Mouse (Mus musculus) T-helper 1 cell (primary cell): ENCODE results near the gene Kcnj1.

Source experiments
- in situ Hi-C: fragments of 300-600 bp; cut with MboI, MseI; formaldehyde crosslinking; loops from one replicate; pipeline ENCODE4 v1.15.1; 2025; ENCODE audit warnings: high pct_unique_total_duplicates

Gene Kcnj1

DNA sequence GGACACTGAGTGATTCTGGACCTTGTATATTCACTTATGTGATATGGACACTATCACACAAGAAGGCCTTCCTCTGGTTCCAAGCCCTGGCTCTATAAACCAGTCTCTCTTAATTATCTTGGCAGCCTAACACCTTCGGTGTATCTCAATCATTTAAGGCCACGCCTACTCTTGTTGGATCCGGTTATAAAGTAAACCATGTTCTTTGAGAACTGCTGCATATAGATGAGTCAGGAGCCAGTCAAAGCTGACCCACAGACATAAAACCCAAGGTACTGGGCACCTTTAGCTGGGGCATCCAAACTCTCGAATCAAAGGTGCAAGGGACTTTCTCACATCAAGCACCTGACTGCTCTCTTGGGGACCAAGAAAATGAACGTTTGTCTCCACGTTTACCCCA, at the start of gene Kcnj1:
Gene Kcnj1 (plus strand): TSS at position 292 of the 400 bp plus-strand sequence.
- in situ Hi-C loops = no loop called here

DNA sequence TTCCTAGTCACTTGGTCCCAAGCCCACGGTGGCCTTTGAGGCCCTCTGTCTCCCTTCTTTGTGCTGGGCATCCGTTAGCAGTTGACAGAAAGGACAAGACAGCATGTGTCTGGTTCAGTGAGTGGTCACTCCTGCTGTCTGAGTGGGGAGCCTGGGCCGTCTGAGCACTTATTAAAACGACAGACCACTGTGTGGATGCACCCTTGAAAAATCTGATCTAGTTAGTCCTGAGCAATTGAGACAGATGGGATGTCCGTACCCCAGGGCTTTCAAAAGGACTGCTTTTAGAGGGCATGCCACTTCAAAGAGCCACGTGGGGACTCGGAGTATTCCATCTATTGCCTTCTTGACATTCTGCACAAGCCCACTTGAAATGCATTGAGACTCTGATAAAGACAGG, 48.7 kb upstream of the Kcnj1 start:
- in situ Hi-C loops = loop anchor here (10.0 kb wide), 1 partner anchor 1849 kb away; no protein-coding TSS in a partner anchor

DNA sequence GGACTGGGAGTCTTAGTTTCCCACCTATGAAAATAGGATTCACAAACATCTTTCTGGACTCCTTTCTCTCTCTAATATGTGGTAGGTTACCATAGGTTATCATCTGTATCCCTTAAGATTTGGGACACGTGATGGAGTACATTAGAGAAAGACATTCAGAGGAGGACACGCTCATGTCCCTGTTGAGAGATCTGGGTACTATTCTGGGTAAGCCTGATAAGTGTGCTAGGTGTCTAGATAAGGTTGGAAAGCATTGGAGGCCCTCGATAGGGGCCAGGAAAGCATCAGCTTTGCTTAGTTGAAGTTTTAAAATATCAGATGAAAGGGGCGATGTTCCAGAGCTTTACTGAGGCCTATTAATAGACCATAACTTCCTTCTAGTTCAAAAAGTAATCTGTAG, 43.5 kb upstream of the Kcnj1 start:
- in situ Hi-C loops = loop anchor here (10.0 kb wide), 1 partner anchor 1854 kb away; no protein-coding TSS in a partner anchor

DNA sequence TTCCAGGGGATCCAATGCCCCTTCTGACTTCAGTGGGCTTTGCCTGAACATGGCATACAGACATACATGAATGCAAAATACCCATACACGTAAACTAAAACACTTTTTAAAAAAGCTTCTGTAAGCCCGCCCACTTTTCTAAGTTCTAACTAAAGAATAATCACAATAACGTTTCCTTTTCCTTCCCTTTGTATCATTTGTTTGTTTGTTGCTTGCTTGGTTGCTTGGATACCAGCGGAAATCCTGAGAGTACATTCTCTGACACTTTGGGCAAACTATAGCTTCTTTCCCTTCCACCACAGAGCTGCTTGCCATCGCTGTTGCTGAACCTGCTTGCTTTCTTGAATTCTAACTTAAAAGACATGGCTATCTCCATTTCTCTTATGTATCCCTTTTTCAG, 41.1 kb upstream of the Kcnj1 start:
- in situ Hi-C loops = no loop called here

DNA sequence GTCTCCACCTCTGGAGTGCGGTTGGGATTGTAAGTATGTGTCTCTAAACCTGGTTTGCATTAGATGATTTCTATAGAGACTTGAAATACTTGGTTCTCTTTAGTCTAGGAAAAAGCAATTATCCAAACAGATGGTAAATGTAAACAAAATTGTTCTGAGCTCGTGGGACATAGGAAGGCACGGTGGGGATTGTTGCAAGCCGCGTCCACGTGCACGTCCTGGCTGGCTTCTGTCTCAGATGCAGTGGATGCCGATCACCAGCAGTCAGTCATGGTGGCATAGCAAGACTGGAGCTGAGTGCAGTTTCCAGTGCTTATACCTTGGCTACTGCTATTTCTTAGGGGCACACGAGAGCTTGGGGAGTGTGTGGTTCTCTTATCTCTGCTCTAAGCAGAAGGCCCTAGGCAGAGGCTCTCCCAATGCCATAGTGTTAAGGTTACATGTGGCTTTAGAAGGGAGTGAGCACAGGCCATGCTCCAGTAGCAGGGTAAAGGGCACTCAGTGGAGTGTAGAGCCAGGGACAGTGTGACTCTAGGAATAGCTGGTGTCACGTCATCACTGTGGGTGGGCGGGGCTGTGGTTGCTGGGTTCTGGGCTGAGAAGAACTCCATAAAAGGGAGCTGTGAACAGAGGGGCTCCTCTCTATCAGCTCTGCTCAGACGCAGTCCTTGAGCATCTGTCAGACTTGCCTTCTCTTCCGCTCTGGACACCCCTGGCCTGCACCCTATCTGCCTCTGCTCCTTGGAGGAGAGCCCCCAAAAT, 36.7 kb upstream of the Kcnj1 start:
- in situ Hi-C loops = no loop called here

DNA sequence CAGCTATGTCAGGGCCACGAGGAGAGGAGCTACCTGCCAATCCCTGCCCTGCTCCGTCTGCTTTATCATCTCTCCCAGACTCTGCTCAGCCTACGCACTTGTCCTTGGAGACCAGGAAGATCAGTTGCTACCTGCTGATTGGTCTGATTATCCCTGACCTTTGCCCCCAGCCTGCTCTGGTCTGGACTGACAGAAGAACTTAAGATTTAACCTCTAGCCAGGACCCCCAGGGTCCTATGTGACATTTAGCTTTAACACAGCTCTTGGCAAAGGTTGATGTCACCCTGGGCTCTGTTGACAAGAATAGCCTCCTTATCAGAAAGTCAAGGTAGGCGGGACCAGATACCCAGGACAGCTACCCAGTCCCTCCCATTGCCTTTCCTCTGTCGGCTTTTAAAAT, 31.5 kb upstream of the Kcnj1 start:
- in situ Hi-C loops = no loop called here

DNA sequence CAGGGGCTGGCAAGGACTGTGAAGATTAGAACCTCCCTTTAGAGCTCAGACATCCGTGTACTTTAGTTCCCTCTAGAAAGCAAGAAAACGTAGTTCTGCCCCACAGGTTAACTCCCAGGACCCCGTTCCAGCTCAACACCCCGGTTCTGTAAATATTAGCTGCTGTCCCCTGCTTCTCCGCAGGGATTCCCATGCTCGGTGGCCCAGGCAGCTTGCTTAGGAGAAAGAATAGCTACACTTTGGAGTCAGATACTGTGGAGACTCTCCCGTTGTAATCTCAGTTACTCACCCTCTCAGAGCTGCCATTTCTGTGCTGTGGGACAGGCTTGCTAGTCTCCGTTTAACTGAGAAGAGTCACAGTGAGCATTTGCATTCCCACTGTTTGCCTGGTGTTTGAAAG, 29.4 kb upstream of the Kcnj1 start:
- in situ Hi-C loops = no loop called here

DNA sequence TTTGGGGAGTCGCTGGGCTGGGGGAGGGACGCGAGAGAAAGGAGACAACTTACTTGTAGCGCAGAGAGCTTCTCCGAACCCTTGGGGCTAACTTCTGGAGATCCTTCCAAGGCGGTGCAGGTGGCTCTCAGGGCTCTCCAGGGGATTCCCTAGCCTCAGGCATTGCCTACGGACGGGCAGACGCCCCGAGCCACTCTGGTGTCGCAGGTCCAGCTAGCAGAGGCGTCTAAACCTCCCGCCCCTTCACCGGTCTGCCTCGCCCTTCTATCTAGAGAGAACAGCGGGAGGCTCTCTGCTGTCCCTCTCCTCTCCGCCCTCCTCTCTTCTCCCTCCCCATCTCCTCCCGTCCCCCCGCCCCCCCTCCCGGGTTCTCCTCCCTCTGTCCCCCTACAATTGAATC, 28.2 kb upstream of the Kcnj1 start, which contains the start of gene Kcnj5:
Gene Kcnj5 (minus strand): TSS at position 300 of the 400 bp plus-strand sequence.
- in situ Hi-C loops = no loop called here

DNA sequence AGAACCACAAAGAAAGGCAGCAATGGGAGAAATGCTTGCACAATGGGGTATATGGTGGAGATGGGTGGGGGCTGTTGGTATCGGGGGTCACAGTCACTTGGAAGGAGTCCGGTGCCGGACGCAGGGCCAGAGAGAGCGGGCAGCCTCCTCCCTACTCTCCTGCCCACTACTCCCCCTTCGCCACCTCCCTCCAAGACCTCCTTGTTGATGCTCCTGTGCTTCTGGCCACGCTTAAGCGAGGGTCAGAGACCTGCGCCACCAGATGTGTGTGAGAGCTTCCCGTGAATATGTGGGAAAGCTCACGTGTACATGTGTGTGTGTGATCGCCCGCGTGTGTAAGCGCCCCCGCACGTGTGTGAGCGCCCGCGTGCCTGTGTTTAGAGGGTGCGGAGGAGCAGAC, 27.8 kb upstream of the Kcnj1 start:
- in situ Hi-C loops = no loop called here

DNA sequence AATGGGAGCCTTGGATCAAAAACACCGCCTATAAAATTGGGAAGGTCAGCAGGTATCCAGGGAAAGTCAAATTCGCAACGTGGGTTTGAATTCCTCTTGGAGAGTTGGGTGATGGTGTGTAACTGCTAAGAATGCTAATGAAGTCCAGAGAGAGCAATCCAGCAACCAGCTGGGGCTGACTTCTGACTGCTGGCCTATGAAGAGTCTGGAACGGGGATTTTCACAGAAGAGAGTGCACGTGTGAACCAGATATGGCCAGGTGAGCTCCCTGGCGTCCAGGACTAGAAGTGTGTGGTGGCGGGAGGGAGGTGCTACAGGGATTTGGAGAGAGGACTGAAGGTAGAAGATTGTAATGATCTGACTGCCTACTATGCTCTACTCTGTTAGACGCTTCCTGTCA, 24.2 kb upstream of the Kcnj1 start:
- in situ Hi-C loops = no loop called here

DNA sequence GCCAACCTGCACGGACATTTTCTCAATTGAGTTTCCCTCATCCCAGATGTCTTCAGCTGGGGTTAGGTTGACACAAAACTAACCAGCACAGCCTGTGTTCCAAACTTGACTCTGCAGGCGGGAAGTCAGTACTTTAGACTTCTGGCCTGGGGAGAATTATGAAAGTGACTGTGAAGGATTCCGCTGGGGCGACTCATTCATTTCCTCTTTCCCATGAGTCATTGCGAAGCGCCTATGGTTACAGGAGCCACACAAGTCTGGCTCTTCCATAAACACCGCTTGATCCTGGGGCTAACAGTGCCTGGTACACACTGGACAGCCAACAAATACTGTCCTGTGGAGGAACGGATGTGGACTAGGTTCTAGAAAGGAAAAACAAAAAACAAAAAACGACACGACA, 22.9 kb upstream of the Kcnj1 start:
- in situ Hi-C loops = no loop called here

DNA sequence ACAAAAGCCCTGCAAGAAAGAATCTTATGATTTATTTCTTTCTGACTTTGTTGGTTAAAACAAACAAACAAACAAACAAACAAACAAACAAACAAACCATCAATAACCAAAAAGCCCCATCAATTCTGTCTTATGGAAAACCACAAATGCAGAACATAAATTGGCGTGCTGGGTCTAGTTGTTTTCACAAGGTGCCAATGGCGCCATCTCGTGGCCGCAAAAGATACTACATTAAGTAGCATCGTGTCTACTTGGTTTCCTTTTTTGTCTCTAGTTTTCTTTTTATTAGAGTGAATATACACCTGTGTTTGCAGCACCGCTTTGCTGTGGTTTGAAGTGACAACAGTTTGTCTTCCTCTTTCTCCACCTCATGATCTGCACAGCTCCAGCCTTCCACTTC, 22.0 kb upstream of the Kcnj1 start:
- in situ Hi-C loops = loop anchor here (5.0 kb wide), 1 partner anchor 78 kb away; no protein-coding TSS in a partner anchor

DNA sequence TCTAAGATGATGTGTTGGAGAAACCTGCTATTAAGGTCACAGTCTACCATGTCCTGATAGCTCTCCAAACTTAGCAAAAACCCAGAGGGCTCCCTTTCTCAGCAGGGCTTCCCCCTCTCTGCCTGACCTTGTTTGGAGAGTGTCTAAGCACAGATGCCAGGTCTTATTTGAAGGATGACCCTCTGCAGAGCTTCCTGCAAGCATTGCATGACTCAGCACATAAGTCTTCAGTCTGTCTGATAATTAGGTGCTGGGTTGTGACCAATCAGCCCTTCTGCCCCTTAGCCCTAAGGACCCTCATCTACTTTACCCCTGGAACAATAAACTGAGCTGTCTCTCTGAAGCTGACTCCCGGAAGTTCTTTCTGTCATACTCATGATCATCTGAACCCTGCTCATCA, 11.5 kb upstream of the Kcnj1 start:
- in situ Hi-C loops = no loop called here

DNA sequence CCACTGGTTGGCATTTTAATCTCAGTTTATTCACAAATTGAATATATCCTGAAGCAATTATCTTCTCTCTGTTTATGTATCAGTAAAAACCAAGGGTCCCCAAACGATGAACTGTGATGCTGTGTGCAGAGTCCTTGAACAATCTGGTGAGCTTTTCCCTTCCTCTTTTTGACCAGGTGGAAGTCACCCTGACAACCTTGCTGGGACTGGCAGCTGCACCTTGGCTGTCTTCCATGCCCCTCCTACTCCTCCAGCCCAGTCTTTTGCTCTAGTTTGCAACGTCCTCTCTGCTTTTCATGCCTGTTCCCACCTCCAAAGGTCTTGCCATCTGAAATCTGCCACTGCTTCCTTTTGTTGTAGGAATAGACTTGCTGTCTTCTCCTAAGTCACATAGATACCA, 3.5 kb upstream of the Kcnj1 start:
- in situ Hi-C loops = no loop called here

DNA sequence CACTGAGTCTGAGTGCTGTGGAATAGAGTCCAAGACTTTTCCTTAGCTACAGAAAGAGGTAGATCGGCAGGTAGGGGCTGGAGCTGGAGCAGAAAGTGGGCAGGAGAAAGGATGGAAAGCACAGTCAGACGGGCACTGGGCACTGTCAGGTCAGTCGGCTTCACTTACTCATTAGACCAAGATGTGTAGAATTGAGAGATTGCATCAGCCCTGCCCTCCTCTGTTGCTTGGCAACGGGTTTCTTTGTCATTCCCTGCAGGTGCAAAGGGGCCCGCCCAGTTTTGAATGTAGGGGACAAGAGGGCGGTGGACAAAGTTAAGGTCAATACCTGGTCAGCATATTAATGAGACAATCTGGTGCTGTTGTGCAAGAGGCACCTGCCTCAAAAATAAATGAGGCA, 2.9 kb upstream of the Kcnj1 start:
- in situ Hi-C loops = no loop called here

DNA sequence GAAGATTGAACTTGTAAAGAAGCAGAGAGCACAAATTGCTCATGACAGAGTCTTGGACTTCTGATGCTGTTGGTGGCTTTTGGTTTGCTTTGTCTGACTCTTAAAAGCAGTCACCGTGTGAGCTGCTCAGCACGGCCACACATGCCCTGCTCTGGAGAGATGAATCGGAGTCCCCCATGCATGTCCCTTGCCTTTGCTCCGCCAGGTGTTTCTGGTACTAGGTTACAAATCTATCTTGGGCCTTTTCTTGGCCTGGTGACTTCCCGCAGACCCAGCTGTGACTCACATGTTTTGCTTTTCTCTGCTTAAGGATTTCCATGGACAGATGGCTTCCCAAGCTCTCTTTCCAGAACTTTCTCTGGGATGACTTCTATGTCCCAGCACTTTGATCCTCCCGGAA, 1.4 kb downstream of the Kcnj1 start:
- in situ Hi-C loops = no loop called here

DNA sequence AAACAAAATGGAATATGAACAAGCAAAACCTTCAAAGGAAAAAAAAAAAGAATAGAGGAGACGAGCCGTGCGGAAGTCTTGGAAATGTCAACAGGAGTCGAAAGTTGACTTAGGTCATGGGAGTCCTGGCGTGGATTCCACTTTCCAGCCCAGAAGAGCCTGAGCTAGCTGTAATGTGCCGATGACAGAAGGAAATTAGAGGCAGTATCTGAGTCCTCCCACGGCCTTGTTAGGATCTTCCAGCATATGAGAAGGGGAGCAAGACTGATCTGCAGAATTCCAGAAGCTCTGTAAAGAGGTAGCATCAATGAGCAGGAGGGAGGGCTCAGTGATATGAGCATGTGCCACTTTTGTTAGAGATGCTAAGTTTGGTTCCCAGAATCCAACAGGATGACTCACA, 3.7 kb downstream of the Kcnj1 start:
- in situ Hi-C loops = no loop called here

DNA sequence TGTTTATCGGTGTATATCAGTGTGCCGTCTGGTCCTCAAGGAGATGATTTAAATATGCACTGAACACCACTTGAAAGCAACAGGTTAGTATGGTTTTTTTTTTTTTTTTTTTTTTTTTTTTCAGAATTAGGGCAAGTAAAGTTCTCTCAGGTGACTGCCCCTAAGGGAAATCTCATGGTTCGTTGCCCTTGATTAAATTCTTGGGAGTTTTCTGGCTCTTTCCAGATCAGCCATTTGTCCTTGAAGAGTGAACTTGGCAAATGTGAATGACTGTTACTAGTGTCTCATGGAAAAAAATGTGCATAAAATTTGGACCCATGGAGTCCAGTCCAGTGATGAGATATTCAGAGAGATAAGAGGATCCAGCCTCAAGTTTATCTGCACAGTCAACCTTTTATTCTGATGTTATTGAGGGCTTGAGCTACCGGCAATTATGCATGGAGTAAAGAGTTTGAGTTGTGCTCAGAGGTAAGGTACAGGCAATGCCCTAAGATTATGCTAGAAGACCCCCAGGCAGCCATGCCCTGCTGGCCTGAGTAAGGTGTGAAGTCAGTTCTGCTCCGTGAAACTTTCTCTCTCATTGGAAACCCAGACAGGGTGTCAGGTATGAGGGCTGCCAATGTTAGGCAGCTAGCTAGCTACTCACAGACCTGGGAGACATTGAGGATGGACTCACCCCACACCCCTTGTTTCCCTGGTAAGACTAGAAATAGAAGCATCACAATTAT, 4.7 kb downstream of the Kcnj1 start:
- in situ Hi-C loops = no loop called here

DNA sequence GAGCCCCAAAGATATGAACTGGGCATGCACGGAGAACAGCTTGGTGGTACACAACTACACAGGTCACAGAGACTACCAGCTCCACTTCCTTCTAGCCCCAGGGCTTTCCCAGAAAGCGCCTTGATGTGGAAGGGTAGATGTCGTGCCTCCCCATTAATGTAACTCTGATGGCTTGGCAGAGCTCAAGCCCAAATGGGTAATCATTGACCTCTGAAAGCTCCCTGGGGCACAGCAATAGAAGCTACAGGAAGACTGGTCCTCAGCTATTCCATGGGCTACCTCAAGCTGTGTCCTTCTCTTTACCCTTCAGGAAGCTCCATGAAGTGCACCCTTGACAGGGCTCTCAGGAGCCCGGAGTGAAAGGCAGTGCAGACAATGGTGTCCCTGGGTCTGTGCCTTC, 12.6 kb downstream of the Kcnj1 start:
- in situ Hi-C loops = no loop called here

DNA sequence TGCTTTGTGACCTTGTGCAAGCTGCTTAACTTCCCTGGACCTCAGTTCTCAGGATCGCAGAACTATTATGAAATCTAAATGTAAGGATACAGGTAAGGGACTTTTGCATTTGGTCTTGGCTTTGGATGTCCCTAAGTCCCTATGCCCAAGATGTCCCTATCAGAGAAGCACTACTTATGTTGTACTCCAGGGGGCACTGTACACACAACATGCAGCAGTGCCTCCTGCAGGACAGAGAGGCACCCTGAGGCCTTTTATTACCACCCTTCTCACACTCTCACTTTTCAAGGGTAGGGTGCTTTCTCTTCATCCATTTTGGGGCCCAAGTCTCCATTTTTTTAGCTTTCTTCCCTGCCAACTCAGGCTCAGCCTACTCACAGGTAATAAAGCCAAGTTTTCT, 15.8 kb downstream of the Kcnj1 start:
- in situ Hi-C loops = no loop called here

DNA sequence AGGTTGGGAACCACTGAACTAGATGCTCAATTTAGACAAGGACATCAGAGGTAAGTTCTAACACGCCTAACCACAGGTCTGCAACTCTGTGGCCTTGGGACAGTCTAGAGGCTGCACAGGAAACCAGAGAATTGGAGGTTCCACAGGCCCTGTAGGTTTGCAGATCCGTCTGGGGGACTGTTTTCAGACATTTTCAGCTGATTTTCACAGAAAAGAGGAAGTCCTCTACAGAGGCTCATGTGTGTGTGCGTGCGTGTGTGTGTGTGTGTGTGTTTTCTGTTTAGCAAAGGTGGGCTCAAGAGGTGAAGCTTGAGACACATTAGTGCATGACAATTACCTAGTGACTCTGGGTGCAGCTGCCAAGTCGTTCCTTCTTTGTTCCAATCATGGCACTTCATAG, 18.8 kb downstream of the Kcnj1 start:
- in situ Hi-C loops = no loop called here

DNA sequence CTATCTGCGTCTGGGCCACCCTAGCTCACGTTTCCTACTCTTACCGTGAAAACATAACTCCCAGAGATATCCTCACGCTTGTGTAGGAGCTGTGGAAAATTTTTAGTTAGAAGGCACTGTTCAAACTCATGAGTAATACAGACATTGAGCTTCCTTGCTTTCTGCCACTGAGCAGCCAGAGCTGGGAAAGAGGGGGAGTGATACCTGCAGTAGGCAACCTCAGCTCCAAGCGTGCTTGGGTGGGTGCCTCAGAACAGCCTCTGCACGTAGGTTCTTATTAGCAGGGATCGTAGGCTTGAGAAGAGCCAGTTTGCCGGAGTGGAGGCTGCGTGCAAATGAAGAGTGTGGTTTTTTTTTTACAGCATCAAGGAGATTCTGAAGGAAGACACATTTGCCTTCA, 19.4 kb downstream of the Kcnj1 start:
- in situ Hi-C loops = no loop called here

DNA sequence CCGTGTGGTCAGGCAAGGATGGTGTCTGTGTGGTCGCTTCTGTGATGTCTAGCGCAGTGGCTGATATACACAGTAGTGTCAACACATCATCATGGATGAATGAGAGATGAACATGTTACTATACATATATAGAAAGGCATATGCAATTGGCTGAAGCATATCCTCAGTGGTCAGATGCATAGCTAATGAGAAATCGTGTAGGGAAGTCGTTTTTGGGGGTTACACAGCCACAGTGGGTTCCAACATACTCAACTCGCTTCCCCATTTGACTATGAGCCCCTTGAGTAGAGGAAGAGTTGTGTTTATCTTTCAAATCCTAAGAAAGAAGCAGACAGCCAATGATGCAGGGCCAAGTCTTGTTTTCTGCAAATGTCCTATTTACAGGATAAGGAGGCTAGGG, 20.4 kb downstream of the Kcnj1 start:
- in situ Hi-C loops = no loop called here
